Comparison of ENCODE assay signal across 8 mouse cellular contexts in the genomic region with DNA sequence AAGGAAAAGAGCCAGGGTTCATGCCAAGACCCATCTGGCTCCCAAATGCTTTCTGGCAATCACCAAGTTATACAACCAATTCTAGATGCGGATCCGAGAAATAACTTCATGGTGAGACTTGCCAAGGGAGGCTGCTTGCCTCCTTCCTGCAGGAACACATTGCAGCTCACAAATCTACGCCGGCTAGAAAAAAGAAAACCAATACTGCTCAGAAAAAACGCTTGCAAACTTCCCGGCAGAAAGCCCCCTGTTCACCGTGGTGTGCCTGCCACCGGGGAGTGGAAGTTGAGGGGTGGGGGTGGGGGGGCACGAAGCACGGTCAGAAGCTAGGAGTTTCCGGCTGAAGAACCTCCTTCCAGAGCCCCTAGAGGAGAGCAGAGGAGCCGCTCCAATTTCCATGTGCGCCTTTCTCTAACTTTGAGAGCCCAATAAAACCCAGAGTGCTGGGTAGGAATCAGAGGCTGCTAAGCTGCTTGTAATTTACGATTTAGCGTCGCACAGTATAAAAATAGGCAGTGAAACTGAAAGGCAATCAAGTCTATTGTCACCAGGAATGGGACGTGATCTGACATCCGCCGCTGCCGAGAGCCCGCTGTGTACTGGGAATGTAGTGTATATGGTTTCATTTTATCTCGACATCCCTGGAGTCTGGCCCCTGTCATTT.
A peak's percentile ranks its signal among the peaks of the same experiment; 100 is the strongest.
DNase-seq lines count a peak whose midpoint lies in the region; ATAC-seq and TF ChIP-seq lines count a peak whose summit lies in the region.

No protein-coding gene starts in this region.

- WGBS in embryonic facial prominence, embryonic 10.5 days, result 13% methylated on average over 22 of the region's 22 CpGs
- 6% methylated on average over 22 of the region's 22 CpGs for WGBS in heart, embryonic 11.5 days (ENCODE audit: insufficient replicate concordance)
- WGBS in liver, postnatal 0 days (ENCODE audit: insufficient replicate concordance), result 9% methylated on average over 22 of the region's 22 CpGs
- 7% methylated on average over 22 of the region's 22 CpGs for WGBS in neural tube, embryonic 11.5 days

- peak overlapping the region; percentile 52 for H3K4me3 ChIP-seq in embryonic facial prominence, embryonic 10.5 days
- H3K4me3 ChIP-seq in heart, embryonic 11.5 days (ENCODE audit: low read depth, low read length), result peak overlapping the region; percentile 39
- peak overlapping the region; percentile 42 for H3K4me3 ChIP-seq in liver, postnatal 0 days (ENCODE audit: low read depth, low read length)
- peak overlapping the region; percentile 14; the same call in 1 of the 2 replicates for H3K4me3 ChIP-seq in neural tube, embryonic 11.5 days (ENCODE audit: low read depth, low read length)

- peak; percentile 84 for ATAC-seq in activated CD4-positive, CD25-positive, alpha-beta regulatory T cell, adult 4 months
- ATAC-seq in heart, embryonic 11.5 days (replicated peaks; ENCODE audit: insufficient number of reproducible peaks, low FRiP score, low TSS enrichment), result 0 out of 2 replicates have a peak, but pooled peaks have one; percentile 63
- 0 out of 2 replicates have a peak, but pooled peaks have one; percentile 15 for ATAC-seq in liver, postnatal 0 days
- ATAC-seq in neural tube, embryonic 11.5 days (ENCODE audit: insufficient read depth, low FRiP score, low TSS enrichment), result 0 out of 2 replicates have a peak, but pooled peaks have one; percentile 35

- H3K9me3 ChIP-seq in embryonic facial prominence, embryonic 10.5 days, result no peaks in the 10 kb centered on the region
- H3K9me3 ChIP-seq in heart, embryonic 11.5 days (replicated peaks; ENCODE audit: control insufficient read depth, low read length), result no peaks in the 10 kb centered on the region
- H3K9me3 ChIP-seq in liver, postnatal 0 days (ENCODE audit: low read length), result no peaks in the 10 kb centered on the region
- H3K9me3 ChIP-seq in neural tube, embryonic 11.5 days (ENCODE audit: control insufficient read depth, low read length), result no peaks in the 10 kb centered on the region

- peak overlapping the region; percentile 63 for H3K9ac ChIP-seq in heart, embryonic 11.5 days (ENCODE audit: low read depth, low read length)
- peak overlapping the region; percentile 46; the same call in 1 of the 2 replicates for H3K9ac ChIP-seq in liver, postnatal 0 days (replicated peaks)
- 0 out of 2 replicates have a peak overlapping the region, but pooled peaks have one; percentile 43 for H3K9ac ChIP-seq in neural tube, embryonic 11.5 days (ENCODE audit: low read length)

- peak; percentile 76 for DNase-seq in CD4-positive helper T cell, adult 2 months (ENCODE audit: low read depth, low spot score)
- DNase-seq in embryonic facial prominence, embryonic 10.5 days (ENCODE audit: low spot score), result peak; percentile 70
- DNase-seq in kidney, adult 9 months, result peak; percentile 55
- peak; percentile 29 for DNase-seq in liver, postnatal 0 days
- DNase-seq in neural tube, embryonic 11.5 days (ENCODE audit: low spot score), result peak; percentile 65
- DNase-seq in urinary bladder, adult 18-20 months (ENCODE audit: low spot score in 2 of 2), result no peak

- TF ChIP-seq EP300 in liver, postnatal 0 days (IDR thresholded peaks at IDR 0.05; ENCODE audit: low read depth), result no peak

- H3K36me3 ChIP-seq in embryonic facial prominence, embryonic 10.5 days (replicated peaks), result no peaks in the 10 kb centered on the region
- H3K36me3 ChIP-seq in heart, embryonic 11.5 days (ENCODE audit: control insufficient read depth, insufficient read depth, low read length), result no peaks in the 10 kb centered on the region
- no peaks in the 10 kb centered on the region for H3K36me3 ChIP-seq in liver, postnatal 0 days (replicated peaks; ENCODE audit: insufficient read depth, low read length)
- H3K36me3 ChIP-seq in neural tube, embryonic 11.5 days (ENCODE audit: control insufficient read depth, insufficient read depth, low read length), result no peaks in the 10 kb centered on the region

- peaks cover 59% of the 10 kb centered on the region for H3K4me1 ChIP-seq in embryonic facial prominence, embryonic 10.5 days
- peaks cover 9% of the 10 kb centered on the region; the same call in 1 of the 2 replicates for H3K4me1 ChIP-seq in heart, embryonic 11.5 days (ENCODE audit: control insufficient read depth, insufficient read depth, low read length)
- peaks cover 4% of the 10 kb centered on the region; the same call in 1 of the 2 replicates for H3K4me1 ChIP-seq in liver, postnatal 0 days (ENCODE audit: insufficient read depth)
- peaks cover 18% of the 10 kb centered on the region for H3K4me1 ChIP-seq in neural tube, embryonic 11.5 days (ENCODE audit: control insufficient read depth, insufficient read depth, low read length)

- peak overlapping the region; percentile 68 for H3K4me2 ChIP-seq in heart, embryonic 11.5 days
- H3K4me2 ChIP-seq in liver, postnatal 0 days (ENCODE audit: low read depth, low read length), result peak overlapping the region; percentile 72
- H3K4me2 ChIP-seq in neural tube, embryonic 11.5 days (ENCODE audit: low read depth), result peak overlapping the region; percentile 46

- no peak for TF ChIP-seq CTCF in liver, postnatal 0 days (IDR thresholded peaks at IDR 0.05; ENCODE audit: low read depth)

- H3K27me3 ChIP-seq in embryonic facial prominence, embryonic 10.5 days (replicated peaks; ENCODE audit: low read depth, poor library complexity, severe bottlenecking), result peaks cover 27% of the 10 kb centered on the region
- H3K27me3 ChIP-seq in heart, embryonic 11.5 days (ENCODE audit: control insufficient read depth, insufficient read depth, low read length), result 0 out of 2 replicates have a peak, but pooled peaks cover 5% of the 10 kb centered on the region
- H3K27me3 ChIP-seq in liver, postnatal 0 days (ENCODE audit: insufficient read depth, low read length), result 0 out of 2 replicates have a peak, but pooled peaks cover 6% of the 10 kb centered on the region
- H3K27me3 ChIP-seq in neural tube, embryonic 11.5 days (ENCODE audit: control insufficient read depth, insufficient read depth, low read length), result no peaks in the 10 kb centered on the region

- peak overlapping the region; percentile 81 for H3K27ac ChIP-seq in embryonic facial prominence, embryonic 10.5 days (replicated peaks)
- H3K27ac ChIP-seq in heart, embryonic 11.5 days (ENCODE audit: low read depth, low read length), result no peak overlapping the region
- H3K27ac ChIP-seq in liver, postnatal 0 days (ENCODE audit: low read depth), result peak overlapping the region; percentile 48; the same call in 1 of the 2 replicates
- no peak overlapping the region for H3K27ac ChIP-seq in neural tube, embryonic 11.5 days (ENCODE audit: low read depth, low read length)

Comparison
In these comparisons a context has a peak if more than half of its experiments do, and no peak if none do; other contexts are left out.
1. DNase-seq: peak in CD4-positive helper T cell, adult 2 months (single experiment), embryonic facial prominence, embryonic 10.5 days (single experiment), kidney, adult 9 months (single experiment), liver, postnatal 0 days (single experiment) and neural tube, embryonic 11.5 days (single experiment); none in urinary bladder, adult 18-20 months (0 of 2).
2. ATAC-seq: peak in every context shown above with its lines; median percentile 84 in activated CD4-positive, CD25-positive, alpha-beta regulatory T cell, adult 4 months; 63 in heart, embryonic 11.5 days; 35 in neural tube, embryonic 11.5 days; 15 in liver, postnatal 0 days.
3. H3K27ac ChIP-seq: peak in embryonic facial prominence, embryonic 10.5 days (single experiment) and liver, postnatal 0 days (single experiment); none in heart, embryonic 11.5 days (single experiment) and neural tube, embryonic 11.5 days (single experiment).
4. Peak in every context shown above with its lines, with median percentiles within 50 percentile points of each other: H3K4me3 ChIP-seq, H3K4me2 ChIP-seq and H3K9ac ChIP-seq.